ENCODE assay signal across 13 mouse cellular contexts in the genomic region with DNA sequence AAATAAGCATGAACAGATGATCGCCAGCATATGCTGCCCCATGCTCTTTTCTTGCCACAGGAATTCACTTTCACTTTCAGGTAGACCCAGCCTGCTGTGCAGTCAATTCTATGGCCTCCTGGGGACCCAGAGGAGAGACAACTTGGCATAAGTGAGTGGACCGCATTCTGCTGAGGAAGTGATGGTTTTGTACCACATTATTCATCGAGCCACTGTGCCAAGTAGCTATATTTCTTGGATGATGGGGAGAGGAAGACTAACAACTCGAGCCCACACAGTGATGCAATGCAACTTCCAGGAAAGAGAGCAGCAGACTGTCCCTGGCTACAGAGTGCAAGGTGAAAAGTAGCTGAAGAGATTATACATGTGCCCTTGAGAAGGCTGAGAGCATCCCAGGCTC.
DNase-seq lines count a peak whose midpoint lies in the region; ATAC-seq and TF ChIP-seq lines count a peak whose summit lies in the region.
"Had no signal": no experiment of that assay in that cellular context is flagged by ENCODE, and none has a peak within 500 bp of the region (broad histone marks: within the 10 kb centered on the region; RNA-seq: fewer than 3 reads in every experiment).

No protein-coding gene starts in this region.

- H3K4me1 ChIP-seq in liver, adult 2 months (ENCODE audit: control insufficient read depth, insufficient read depth, low read length) = peaks cover 8% of the 10 kb centered on the region; the same call in 1 of the 2 replicates
- no peaks in the 10 kb centered on the region for H3K4me1 ChIP-seq in liver, embryonic 11.5 days (replicated peaks; ENCODE audit: control insufficient read depth, insufficient read depth, low read length)
- H3K4me1 ChIP-seq in intestine, embryonic 15.5 days (replicated peaks) = no peaks in the 10 kb centered on the region
- H3K4me1 ChIP-seq: forebrain, embryonic 13.5 days; heart, embryonic 12.5 days; liver, embryonic 12.5 days had no signal

- WGBS in liver, adult 2 months = 19% methylated on average over 4 of the region's 4 CpGs
- 76% methylated on average over 4 of the region's 4 CpGs for WGBS in liver, embryonic 11.5 days
- WGBS in intestine, embryonic 15.5 days = 70% methylated on average over 4 of the region's 4 CpGs

- TF ChIP-seq POLR2A in liver, adult 2 months (IDR thresholded peaks at IDR 0.05; ENCODE audit: extremely low read depth, insufficient read depth, low read length) = no peak

- H3K27me3 ChIP-seq in liver, adult 2 months (ENCODE audit: control insufficient read depth, insufficient read depth, low read length) = no peaks in the 10 kb centered on the region
- H3K27me3 ChIP-seq in liver, embryonic 11.5 days (replicated peaks; ENCODE audit: control insufficient read depth, insufficient read depth, low read length) = no peaks in the 10 kb centered on the region
- H3K27me3 ChIP-seq in intestine, embryonic 15.5 days (replicated peaks) = no peaks in the 10 kb centered on the region
- H3K27me3 ChIP-seq: forebrain, embryonic 13.5 days; heart, embryonic 12.5 days; liver, embryonic 12.5 days had no signal

- DNase-seq in liver, adult 2 months (ENCODE audit: extremely low read depth, low read depth, low spot score) = peak; percentile 66
- no peak for DNase-seq in liver, embryonic 11.5 days (ENCODE audit: low spot score)
- DNase-seq in NIH3T3 (ENCODE audit: low read depth) = peak; percentile 77
- DNase-seq in cerebellum, adult 9-11 months = peak; percentile 62
- no peak for DNase-seq in c-Kit-positive CD71-positive TER-119-positive erythroid progenitor cells, embryonic 14.5 days (ENCODE audit: low spot score)
- no peak for DNase-seq in ovary, postnatal 36 days (ENCODE audit: low spot score)
- DNase-seq: gastrocnemius, postnatal 25 days; kidney, adult 11 months had no signal

- no peak overlapping the region for H3K4me2 ChIP-seq in liver, embryonic 11.5 days
- no peak overlapping the region for H3K4me2 ChIP-seq in intestine, embryonic 15.5 days (replicated peaks)
- H3K4me2 ChIP-seq: forebrain, embryonic 13.5 days; heart, embryonic 12.5 days; liver, embryonic 12.5 days had no signal

- H3K9ac ChIP-seq in liver, adult 2 months (ENCODE audit: low read depth, low read length) = no peak overlapping the region
- no peak overlapping the region for H3K9ac ChIP-seq in liver, embryonic 11.5 days (ENCODE audit: low read depth, low read length)
- H3K9ac ChIP-seq in intestine, embryonic 15.5 days = no peak overlapping the region
- H3K9ac ChIP-seq: forebrain, embryonic 13.5 days; heart, embryonic 12.5 days; liver, embryonic 12.5 days had no signal

- no peaks in the 10 kb centered on the region for H3K9me3 ChIP-seq in liver, embryonic 11.5 days (ENCODE audit: control insufficient read depth, low read length)
- no peaks in the 10 kb centered on the region for H3K9me3 ChIP-seq in intestine, embryonic 15.5 days
- H3K9me3 ChIP-seq: forebrain, embryonic 13.5 days; heart, embryonic 12.5 days; liver, embryonic 12.5 days had no signal

- TF ChIP-seq CTCF in liver, adult 2 months (IDR thresholded peaks at IDR 0.05; ENCODE audit: low read depth, low read length) = no peak

- H3K27ac ChIP-seq in liver, adult 2 months (replicated peaks; ENCODE audit: insufficient read depth, low read depth, low read length) = peak overlapping the region; percentile 38; the same call in 1 of the 2 replicates
- no peak overlapping the region for H3K27ac ChIP-seq in liver, embryonic 11.5 days (ENCODE audit: low read depth, low read length)
- no peak overlapping the region for H3K27ac ChIP-seq in intestine, embryonic 15.5 days
- H3K27ac ChIP-seq: forebrain, embryonic 13.5 days; liver, embryonic 12.5 days had no signal

- peak overlapping the region; percentile 5; the same call in 1 of the 2 replicates for H3K4me3 ChIP-seq in liver, adult 2 months (ENCODE audit: insufficient read depth, low read depth, low read length)
- no peak overlapping the region for H3K4me3 ChIP-seq in liver, embryonic 11.5 days (ENCODE audit: low read depth, low read length)
- H3K4me3 ChIP-seq in intestine, embryonic 15.5 days (replicated peaks) = no peak overlapping the region
- H3K4me3 ChIP-seq: forebrain, embryonic 13.5 days; heart, embryonic 12.5 days; liver, embryonic 12.5 days had no signal

- H3K36me3 ChIP-seq in liver, adult 2 months (ENCODE audit: control insufficient read depth, insufficient read depth, low read length) = no peaks in the 10 kb centered on the region
- no peaks in the 10 kb centered on the region for H3K36me3 ChIP-seq in liver, embryonic 11.5 days (ENCODE audit: control insufficient read depth, insufficient read depth, low read length)
- H3K36me3 ChIP-seq in intestine, embryonic 15.5 days = no peaks in the 10 kb centered on the region
- H3K36me3 ChIP-seq: heart, embryonic 12.5 days; liver, embryonic 12.5 days had no signal

- ATAC-seq in liver, embryonic 11.5 days (replicated peaks; ENCODE audit: low FRiP score) = no peak
- ATAC-seq in megakaryocyte progenitor cell, adult 5-6 weeks (replicated peaks; ENCODE audit: poor library complexity) = peak; percentile 83
- ATAC-seq in intestine, embryonic 15.5 days = no peak
- ATAC-seq: forebrain, embryonic 13.5 days; liver, embryonic 12.5 days had no signal

- H3K79me2 ChIP-seq in liver, adult 2 months (ENCODE audit: control insufficient read depth, insufficient read depth, low read length) = no peaks in the 10 kb centered on the region

Comparison
In these comparisons a context has a peak if more than half of its experiments do, and no peak if none do; other contexts are left out.
1. DNase-seq: peak in liver, adult 2 months (single experiment), NIH3T3 (single experiment) and cerebellum, adult 9-11 months (single experiment); none in liver, embryonic 11.5 days (single experiment), c-Kit-positive CD71-positive TER-119-positive erythroid progenitor cells, embryonic 14.5 days (single experiment) and ovary, postnatal 36 days (single experiment).